Mouse (Mus musculus): Measurements from ENCODE around the gene Trim12c. TPM values are rescaled to one million over a fixed set of nuclear protein-coding genes. Genes with fewer than 3 reads are reported as not detected.
"Not testable (repeated sequence)": the region's sequence is repeated elsewhere in the genome, so short reads cannot be mapped to it uniquely, and the experiment has no call there.

Gene Trim12c
- polyA plus RNA-seq, 1 experiment from 2014 or later, result 3.1 TPM

DNA sequence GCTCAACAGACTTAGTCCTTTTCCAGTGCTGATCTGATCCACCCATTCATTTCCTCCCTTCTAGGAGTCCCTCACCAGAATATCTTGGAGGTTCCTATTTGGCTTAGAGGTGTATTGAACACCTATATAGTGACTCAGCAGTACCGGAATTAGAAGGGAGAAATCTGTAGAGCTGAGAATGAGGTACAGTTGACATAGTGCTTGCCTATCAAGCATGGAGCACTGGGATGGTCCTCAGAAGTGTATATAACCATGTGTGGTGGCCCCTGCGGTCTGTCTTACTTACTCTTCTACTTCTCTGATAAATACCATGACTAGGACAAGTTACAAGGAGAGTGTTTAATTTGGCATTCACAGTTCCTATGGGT, 422 bp upstream of the Trim12c start:
- Histone ChIP-seq H3K27me3 (replicated peaks; ENCODE audit: insufficient read depth, low read length) (no peaks in the 10 kb centered on the region), H3K4me3 (ENCODE audit: low read depth, low read length) (0 out of 2 replicates have a peak overlapping the region, but pooled peaks have one; percentile 5), H3K4me1 (ENCODE audit: insufficient read depth, low read depth, low read length) (peaks cover 2% of the 10 kb centered on the region; the same call in 1 of the 2 replicates), H3K9ac (replicated peaks; ENCODE audit: low read depth) (no peak overlapping the region), H3K27ac (ENCODE audit: low read length) (no peak overlapping the region; the same call in 1 of the 2 replicates), H3K36me3 (ENCODE audit: insufficient read depth, low read length) (no peaks in the 10 kb centered on the region), H3K4me2 (replicated peaks; ENCODE audit: low read depth, low read length) (peak overlapping the region; percentile 58; the same call in 1 of the 2 replicates), H3K9me3 (ENCODE audit: low read length) (no peaks in the 10 kb centered on the region)
- peak; percentile 5 for DNase-seq (ENCODE audit: low spot score)
- WGBS, result 55% methylated on average over 2 of the region's 2 CpGs
- ATAC-seq, result peak; percentile 13
- TF ChIP-seq CTCF (IDR thresholded peaks at IDR 0.05) (no peak), EP300 (IDR thresholded peaks at IDR 0.05) (no peak)

GRCm38 (mm10) chr7:104348043-104348442, 5.1 kb downstream of the Trim12c start:
- not testable (repeated sequence) for DNase-seq (ENCODE audit: low spot score); H3K9me3 ChIP-seq (ENCODE audit: low read length); H3K36me3 ChIP-seq (ENCODE audit: insufficient read depth, low read length); H3K4me2 ChIP-seq (replicated peaks; ENCODE audit: low read depth, low read length); H3K9ac ChIP-seq (replicated peaks; ENCODE audit: low read depth); H3K4me3 ChIP-seq (ENCODE audit: low read depth, low read length); H3K27me3 ChIP-seq (replicated peaks; ENCODE audit: insufficient read depth, low read length); H3K27ac ChIP-seq (ENCODE audit: low read length); ATAC-seq; H3K4me1 ChIP-seq (ENCODE audit: insufficient read depth, low read depth, low read length)
- 79% methylated on average over 4 of the region's 4 CpGs for WGBS

DNA sequence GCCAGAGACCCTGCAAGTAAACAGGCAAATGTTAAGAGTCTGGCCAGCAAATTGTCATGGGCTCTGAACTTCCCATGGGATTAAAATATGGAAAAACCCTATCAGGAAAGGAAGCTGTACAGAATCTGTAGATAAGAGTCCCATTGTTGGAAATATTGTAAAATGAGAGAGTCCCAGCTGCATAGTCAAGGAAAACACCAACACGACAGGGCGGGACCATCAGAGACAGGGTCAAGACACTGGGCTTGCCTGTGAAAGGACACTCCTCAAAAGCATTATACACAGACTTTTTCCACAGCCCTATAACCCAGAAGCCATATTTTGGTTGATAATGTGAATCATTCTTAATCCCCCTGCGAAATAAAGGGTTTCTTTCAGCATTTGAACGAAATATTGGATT, 12.4 kb downstream of the Trim12c start:
- H3K4me1 ChIP-seq (ENCODE audit: insufficient read depth, low read depth, low read length); H3K9ac ChIP-seq (replicated peaks; ENCODE audit: low read depth); ATAC-seq; H3K27ac ChIP-seq (ENCODE audit: low read length); H3K36me3 ChIP-seq (ENCODE audit: insufficient read depth, low read length); DNase-seq (ENCODE audit: low spot score); H3K27me3 ChIP-seq (replicated peaks; ENCODE audit: insufficient read depth, low read length); H3K9me3 ChIP-seq (ENCODE audit: low read length); H3K4me3 ChIP-seq (ENCODE audit: low read depth, low read length); H3K4me2 ChIP-seq (replicated peaks; ENCODE audit: low read depth, low read length): not testable (repeated sequence)
- 79% methylated on average over 2 of the region's 4 CpGs for WGBS

GRCm38 (mm10) chr7:104335547-104335946, 17.6 kb downstream of the Trim12c start:
- H3K4me2 ChIP-seq (replicated peaks; ENCODE audit: low read depth, low read length); H3K4me1 ChIP-seq (ENCODE audit: insufficient read depth, low read depth, low read length); ATAC-seq; H3K36me3 ChIP-seq (ENCODE audit: insufficient read depth, low read length); DNase-seq (ENCODE audit: low spot score); H3K27ac ChIP-seq (ENCODE audit: low read length); H3K9me3 ChIP-seq (ENCODE audit: low read length); H3K27me3 ChIP-seq (replicated peaks; ENCODE audit: insufficient read depth, low read length); H3K4me3 ChIP-seq (ENCODE audit: low read depth, low read length); H3K9ac ChIP-seq (replicated peaks; ENCODE audit: low read depth): not testable (repeated sequence)
- 69% methylated on average over 3 of the region's 3 CpGs for WGBS

DNA sequence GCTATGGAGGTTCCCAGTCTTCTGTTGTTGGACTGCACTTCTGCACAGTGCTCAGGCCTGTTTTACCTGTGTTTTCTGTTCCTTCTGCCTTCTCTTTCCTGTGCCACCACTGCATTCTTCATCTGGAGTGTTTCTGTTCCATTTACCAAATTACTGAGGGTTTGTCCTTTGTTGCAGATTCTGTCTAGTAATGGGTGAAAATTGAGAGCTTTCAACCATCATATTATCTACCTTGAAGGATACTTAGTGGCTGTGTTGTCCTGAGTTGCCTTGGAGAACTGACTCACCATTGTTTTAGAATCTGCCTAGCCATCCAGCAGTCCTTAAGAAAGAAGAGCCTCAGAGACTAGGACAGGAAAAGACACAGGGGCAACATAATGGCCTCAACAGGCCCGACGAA, 24.0 kb downstream of the Trim12c start, which contains the start of gene Trim34b:
Trim34b (plus strand) TSS at position 301 of the 400 bp plus-strand sequence.
- not testable (repeated sequence) for DNase-seq (ENCODE audit: low spot score); H3K9me3 ChIP-seq (ENCODE audit: low read length); H3K36me3 ChIP-seq (ENCODE audit: insufficient read depth, low read length); H3K9ac ChIP-seq (replicated peaks; ENCODE audit: low read depth); H3K27ac ChIP-seq (ENCODE audit: low read length); H3K4me2 ChIP-seq (replicated peaks; ENCODE audit: low read depth, low read length); H3K4me3 ChIP-seq (ENCODE audit: low read depth, low read length); H3K27me3 ChIP-seq (replicated peaks; ENCODE audit: insufficient read depth, low read length); H3K4me1 ChIP-seq (ENCODE audit: insufficient read depth, low read depth, low read length); ATAC-seq
- 86% methylated on average over 2 of the region's 2 CpGs for WGBS

- no peaks in the 10 kb centered on the region for H3K4me1 ChIP-seq (ENCODE audit: insufficient read depth, low read depth, low read length)
- DNase-seq (ENCODE audit: low spot score) (no peak), ATAC-seq (no peak)
- TF ChIP-seq EP300 (IDR thresholded peaks at IDR 0.05) (no peak), CTCF (IDR thresholded peaks at IDR 0.05) (no peak)
- H3K9me3 ChIP-seq (ENCODE audit: low read length), result no peaks in the 10 kb centered on the region
- H3K4me3 ChIP-seq (ENCODE audit: low read depth, low read length), result no peak overlapping the region
- H3K4me2 ChIP-seq (replicated peaks; ENCODE audit: low read depth, low read length), result no peak overlapping the region
- WGBS, result 52% methylated on average over 9 of the region's 9 CpGs
- H3K9ac ChIP-seq (replicated peaks; ENCODE audit: low read depth), result no peak overlapping the region
- H3K36me3 ChIP-seq (ENCODE audit: insufficient read depth, low read length), result no peaks in the 10 kb centered on the region
- H3K27me3 ChIP-seq (replicated peaks; ENCODE audit: insufficient read depth, low read length), result no peaks in the 10 kb centered on the region
- no peak overlapping the region for H3K27ac ChIP-seq (ENCODE audit: low read length)
These were observed 31.1 kb downstream of the Trim12c start for GRCm38 (mm10) chr7:104322028-104322427.

DNA sequence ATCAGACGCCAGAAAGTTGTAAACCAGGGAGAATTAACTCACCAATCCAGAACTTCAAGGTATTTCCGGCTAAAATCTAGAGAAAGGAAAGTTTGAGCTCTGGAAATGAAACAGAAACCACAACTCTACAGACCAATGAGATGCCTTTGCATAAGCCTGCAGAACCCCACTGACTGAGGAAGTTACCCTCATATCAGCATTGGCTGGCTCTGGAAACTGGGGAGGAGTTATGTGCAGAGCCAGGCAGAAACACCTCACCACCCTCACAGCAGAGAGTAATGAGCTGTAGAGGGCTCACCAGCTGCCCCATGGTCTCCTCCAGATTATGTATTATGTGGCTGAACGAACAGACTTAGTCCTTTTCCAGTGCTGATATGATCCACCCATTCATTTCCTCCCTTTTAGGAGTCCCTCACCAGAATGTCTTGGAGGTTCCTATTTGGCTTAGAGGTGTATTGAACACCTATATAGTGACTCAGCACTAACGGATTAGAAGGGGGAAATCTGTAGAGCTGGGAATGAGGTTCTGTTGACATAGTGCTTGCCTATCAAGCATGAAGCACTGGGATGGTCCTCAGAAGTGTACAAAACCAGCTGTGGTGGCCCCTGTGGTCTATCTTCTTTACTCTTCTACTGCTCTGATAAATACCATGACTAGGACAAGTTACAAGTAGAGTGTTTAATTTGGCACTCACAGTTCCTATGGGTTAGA, 37.6 kb downstream of the Trim12c start, which contains the start of gene Trim12a:
Trim12a (minus strand) TSS at position 98 of the 712 bp plus-strand sequence.
- not testable (repeated sequence) for H3K27me3 ChIP-seq (replicated peaks; ENCODE audit: insufficient read depth, low read length); DNase-seq (ENCODE audit: low spot score); H3K9me3 ChIP-seq (ENCODE audit: low read length); H3K36me3 ChIP-seq (ENCODE audit: insufficient read depth, low read length); H3K4me1 ChIP-seq (ENCODE audit: insufficient read depth, low read depth, low read length)
- peak; percentile 99 for ATAC-seq
- Histone ChIP-seq H3K27ac (ENCODE audit: low read length) (peak within 1 kb of the TSS; percentile 61; the same call in 1 of the 2 replicates), H3K9ac (replicated peaks; ENCODE audit: low read depth) (peak within 1 kb of the TSS; percentile 17; the same call in 1 of the 2 replicates), H3K4me3 (ENCODE audit: low read depth, low read length) (peak within 1 kb of the TSS; percentile 53), H3K4me2 (replicated peaks; ENCODE audit: low read depth, low read length) (peak within 1 kb of the TSS; percentile 46)
- 22% methylated on average over 4 of the region's 4 CpGs for WGBS

Data from lung, postnatal 0 days (tissue).